Mouse (Mus musculus): ENCODE data around the gene Mxi1.

The Mxi1 gene

DNA sequence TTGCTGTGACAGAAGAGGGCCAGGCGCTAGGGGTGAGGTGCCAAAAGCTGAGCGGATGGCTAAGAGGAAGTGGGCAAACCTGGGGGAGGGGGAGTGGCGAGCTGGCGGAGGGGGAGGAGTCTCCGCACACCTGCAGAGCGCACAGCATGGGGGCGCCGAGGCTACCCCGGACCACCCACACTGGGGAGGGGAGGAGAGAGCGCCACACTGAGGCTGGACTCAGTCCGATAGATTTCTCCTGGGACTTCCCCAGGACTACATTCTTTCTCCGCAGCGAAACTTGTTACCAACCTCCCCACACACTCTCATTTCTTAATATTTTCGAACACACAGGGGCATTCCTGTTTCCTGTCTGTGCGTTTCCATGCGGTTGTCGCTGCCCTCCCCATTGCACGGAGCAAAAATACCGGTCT lies 113.0 kb downstream of the Mxi1 start:
- DNase-seq (ENCODE audit: low spot score) = peak; percentile 86

DNA sequence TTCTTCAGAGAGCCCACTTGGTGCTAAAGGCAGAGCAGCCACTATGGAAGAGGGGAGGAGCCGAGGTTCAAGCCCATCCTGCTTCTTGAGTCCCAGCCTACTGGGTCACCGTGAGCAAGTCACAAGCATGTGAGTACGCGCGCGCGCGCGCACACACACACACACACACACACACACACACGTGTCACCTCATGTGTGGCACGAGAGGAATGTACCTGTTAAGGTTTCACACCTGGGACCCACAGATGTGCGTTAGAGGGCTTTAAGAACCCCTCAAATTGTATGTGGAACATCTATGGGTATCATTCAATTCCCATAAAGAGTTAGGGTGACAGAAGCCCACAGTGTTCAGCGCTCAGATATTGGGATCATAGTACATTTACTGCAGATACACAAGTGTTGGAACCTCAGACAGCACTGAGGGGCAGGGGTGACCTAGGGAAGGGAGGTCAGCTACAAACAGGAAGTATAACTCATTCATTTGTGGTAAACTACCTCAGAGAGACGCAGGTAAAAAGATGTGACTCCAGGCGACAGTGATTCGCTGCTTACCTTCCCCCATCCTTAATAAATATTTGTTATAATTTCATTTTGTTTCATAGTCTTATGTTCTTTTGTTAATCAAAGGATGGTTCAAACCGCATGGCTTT lies 113.6 kb downstream of the Mxi1 start:
- peak; percentile 80 for DNase-seq (ENCODE audit: low spot score)

DNA sequence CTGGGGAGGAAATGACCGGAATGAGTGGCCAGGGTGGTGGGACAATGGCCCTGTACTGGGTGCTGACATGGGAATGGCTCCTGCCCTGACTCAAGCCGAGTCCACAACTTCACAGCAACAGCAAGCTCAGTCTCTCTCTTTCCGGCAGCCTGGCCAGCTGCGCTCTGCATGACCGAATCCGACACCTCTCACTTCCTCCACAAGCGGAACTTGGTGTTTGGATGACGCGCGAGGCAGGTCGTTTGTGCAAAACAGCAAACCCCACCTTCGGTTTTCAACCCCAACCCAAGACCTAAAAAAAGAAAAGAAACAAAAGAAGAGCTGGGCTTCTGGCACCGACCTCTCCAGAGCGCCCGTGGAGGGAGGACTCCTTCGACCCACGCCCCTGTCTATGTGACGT lies 114.3 kb downstream of the Mxi1 start:
- peak; percentile 98 for DNase-seq (ENCODE audit: low spot score)

All from T-cell, adult 2 months (primary cell).